Mouse (Mus musculus) cerebellum, adult 18-20 months (tissue): ENCODE measurements around the gene Eno2.
A peak's percentile ranks its signal among the peaks of the same experiment; 100 is the strongest.
"Not testable (repeated sequence)": the region's sequence is repeated elsewhere in the genome, so short reads cannot be mapped to it uniquely, and the experiment has no call there.

Experiments
- DNase-seq, 2 experiments: peaks; one replicate each; pipeline ENCODE4 v3.0.0; 2021

Gene Eno2

DNA sequence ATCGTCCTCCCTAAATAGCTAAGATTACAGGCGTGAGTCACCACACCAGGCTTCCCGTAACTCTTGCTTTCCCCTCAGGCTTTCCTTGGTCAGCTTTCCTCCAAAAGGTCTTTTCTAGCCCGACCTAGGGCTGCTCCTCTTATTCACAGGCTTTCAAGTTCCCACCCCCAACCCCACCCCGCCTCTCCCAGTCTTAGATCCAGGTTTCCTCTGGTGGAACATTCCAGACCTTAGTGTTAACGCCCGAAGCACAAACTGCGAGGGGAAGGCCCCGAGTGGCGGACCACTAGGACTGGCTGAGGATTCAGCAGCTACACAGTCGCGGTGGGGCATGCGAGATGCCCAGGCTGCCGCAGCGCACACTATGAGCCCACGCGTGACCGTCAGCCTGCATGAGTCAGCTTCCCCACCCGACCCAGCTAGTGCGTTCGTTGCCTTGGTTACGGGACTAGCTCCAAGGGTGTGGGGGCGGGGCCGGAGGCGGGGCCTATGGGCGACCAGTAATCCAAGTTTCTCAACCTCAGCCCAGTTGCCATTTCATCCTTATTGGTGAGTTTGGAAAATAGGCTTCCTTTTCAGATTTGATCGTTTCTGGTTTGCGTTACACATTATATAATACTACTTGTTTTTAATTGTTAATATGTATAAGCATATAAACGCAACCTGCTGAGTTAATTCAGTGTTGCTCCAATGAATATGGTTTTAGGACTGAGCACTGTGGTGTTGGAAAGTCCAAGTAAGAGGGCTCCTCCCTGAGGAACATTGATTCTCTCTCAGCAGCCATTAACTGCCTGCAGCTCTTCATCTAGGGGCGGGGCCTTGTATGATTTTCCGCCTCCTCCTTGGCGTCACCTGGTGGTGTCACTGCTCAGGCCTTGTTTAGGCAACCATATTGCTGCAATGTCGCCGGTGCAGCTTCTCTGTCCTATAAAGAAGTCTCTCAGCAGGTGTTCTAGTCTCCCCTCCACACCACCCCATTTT, 36.2 kb upstream of the Eno2 start:
- DNase-seq: peak; percentile 92 to 93

DNA sequence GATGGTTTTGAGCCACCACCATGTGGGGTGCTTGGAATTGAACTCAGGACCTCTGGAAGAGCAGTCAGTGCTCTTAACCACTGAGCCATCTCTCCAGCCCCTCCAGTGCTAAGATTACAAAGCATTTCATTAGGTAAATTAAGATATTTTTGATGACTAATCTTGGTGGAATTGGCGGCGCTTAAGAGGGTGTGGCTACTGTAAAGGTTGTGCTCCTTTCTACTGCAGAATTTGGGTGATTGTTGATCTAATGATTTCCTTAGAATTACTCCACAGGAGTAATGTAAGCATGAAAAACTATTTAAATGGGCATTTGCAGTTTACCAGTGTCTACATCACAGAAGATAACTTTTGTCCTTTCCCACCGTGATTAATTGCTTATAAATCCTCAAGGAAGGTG, 34.9 kb upstream of the Eno2 start:
- DNase-seq: peak in 1 of 2 experiments; percentile 0

GRCm38 (mm10) chr6:124803691-124804090, 34.2 kb upstream of the Eno2 start:
- DNase-seq: not testable (repeated sequence)

GRCm38 (mm10) chr6:124803061-124803460, 33.6 kb upstream of the Eno2 start:
- DNase-seq: peak in 1 of 2 experiments; percentile 0

DNA sequence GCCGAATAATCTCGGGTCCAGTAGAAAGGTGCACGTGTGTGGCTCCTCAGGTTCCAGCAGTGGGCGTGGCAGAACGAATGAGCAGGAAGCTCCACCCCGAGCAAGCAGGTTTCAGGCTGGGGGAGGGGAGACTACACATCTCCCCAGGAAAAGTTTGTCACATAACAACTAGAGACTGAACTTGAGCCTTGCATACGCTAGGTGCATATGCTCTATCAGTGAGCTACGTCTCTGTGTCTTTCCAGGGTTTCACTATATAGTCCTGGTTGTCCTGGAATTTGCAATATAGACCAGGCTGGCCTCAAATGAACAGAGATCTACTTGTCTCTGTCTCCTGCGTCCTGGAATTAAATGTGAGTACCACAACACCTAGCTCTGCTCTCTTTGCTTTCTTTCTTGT, 32.9 kb upstream of the Eno2 start:
- not testable (repeated sequence) for DNase-seq

DNA sequence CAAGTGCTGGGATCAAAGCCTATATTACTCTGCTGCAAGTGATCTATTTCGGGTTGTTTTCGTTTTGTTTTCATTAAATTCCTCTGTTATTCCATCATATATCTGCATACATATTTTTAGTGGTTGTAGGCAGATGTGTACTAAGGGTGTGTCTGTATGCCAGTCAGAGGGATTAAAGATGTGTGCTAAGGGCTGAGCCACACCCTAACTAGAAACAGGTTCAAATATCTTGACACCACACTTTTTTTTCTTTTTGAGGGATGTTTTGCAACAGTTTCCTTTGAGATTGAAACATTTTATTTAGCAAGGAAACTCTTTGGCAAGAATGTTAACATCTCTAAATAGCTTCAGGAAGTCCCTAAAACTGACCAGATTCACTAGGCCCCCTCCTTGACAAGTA, 26.7 kb upstream of the Eno2 start:
- DNase-seq: no peak

- DNase-seq: no peak
Measured at GRCm38 (mm10) chr6:124795781-124796180, 26.3 kb upstream of the Eno2 start.

GRCm38 (mm10) chr6:124791911-124792310, 22.4 kb upstream of the Eno2 start:
- DNase-seq: no peak

GRCm38 (mm10) chr6:124790121-124790520, 20.6 kb upstream of the Eno2 start:
- DNase-seq: no peak

DNA sequence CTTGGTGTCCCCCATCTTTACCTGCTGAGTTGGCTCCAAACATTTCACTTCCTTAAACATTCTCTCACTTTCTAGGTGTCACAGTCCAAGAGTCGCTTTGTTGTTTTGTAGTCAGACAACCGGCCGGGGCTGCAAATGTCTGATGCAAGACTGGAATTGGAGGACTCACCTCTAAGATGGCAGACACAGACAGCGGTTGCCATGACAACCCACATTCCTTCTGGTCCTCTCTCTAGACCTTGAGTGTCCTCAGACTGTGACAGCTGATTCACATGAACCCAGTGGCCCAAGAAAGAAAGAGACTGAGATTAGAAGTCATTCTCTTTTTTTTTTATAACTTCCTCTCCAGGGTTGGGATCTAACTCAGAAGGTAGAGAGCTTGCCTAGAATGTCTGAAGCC, 20.0 kb upstream of the Eno2 start:
- DNase-seq: peak in 1 of 2 experiments; percentile 1

DNA sequence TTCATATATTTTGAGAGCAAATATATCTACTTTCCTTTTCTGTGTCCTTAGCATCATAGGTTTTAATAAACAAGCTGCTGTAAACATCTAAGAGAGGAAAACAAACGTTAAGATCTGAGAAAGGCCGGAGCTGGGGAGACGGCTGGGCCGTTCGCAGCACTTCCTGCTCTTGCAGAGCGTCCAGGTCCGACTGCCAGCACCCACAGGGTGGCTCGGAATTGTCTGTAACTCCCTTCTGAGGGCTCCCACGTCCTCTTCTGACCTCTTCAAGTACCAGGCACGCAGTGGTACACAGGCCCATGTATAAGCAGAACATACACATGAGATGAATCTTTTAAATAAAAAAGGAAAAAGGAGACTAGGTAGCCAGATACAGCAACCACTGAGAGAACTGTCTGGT, 18.2 kb upstream of the Eno2 start:
- peak; percentile 41 to 47 for DNase-seq

- peak; percentile 85 to 89 for DNase-seq
Measured at GRCm38 (mm10) chr6:124786756-124787420, 17.4 kb upstream of the Eno2 start.

DNA sequence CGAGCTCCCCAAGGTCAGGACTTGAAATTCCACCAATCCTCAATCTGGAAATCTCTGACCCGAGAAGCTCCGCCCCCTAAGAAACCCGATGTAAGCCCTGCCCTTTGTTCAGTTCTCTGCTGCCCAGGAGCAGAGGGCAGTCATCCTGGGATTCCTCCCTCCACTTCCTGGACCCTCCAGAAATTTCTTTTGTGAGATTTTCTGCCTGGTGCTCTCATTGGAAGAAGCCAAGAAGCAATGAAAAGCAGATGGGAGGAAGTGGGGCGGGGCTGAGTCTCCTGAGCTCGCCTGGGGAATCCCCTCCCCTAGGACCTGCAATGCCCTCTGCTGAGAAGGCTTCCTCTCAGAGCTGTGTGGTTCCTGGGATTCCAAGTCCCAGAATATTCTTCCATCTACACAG, 13.0 kb upstream of the Eno2 start:
- peak; percentile 6 to 9 for DNase-seq

GRCm38 (mm10) chr6:124780917-124781316, 11.4 kb upstream of the Eno2 start:
- peak in 1 of 2 experiments; percentile 0 for DNase-seq

- no peak for DNase-seq
Measured at GRCm38 (mm10) chr6:124779984-124780416, 10.5 kb upstream of the Eno2 start.

DNA sequence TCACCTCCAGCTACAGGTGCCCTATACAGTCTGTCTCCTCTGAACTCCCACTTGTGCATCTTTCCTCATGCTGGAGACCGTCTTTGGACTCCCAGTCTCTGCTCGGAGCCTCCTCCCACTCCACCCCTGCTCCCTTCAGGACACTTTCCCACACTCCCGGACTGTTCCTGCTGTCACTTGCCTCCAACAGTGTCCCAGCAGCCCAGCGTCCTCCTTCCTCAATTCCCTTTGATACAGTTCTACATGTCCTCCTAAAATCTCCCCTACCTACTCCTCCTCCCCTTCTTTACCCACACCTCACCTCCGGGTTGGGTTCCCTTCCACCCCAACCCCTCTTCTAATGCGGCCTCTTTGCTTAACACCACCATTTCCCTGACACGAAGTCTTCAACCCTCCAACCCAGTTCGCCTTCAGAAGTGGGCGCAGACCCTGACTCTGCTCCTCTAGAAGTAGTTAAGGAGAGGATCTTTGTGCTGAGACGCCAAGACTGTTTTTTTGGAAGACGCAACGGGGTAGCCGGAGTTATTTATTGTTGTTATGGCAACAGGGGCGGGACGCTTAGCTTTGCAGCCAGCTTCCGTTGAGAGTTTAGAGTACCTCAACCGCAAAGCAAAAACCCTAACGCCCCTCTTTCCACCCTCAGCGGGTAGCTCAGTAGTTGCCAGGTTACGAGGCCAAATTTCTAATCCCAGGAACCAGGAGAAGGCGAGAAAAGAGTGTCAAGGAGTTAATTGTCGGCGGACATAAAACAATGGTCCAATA, 9.9 kb upstream of the Eno2 start, which contains the start of gene Lrrc23:
Gene Lrrc23, minus strand, starts transcription at position 506 of the 762 bp plus-strand sequence.
- DNase-seq: peak; percentile 29 to 40

DNA sequence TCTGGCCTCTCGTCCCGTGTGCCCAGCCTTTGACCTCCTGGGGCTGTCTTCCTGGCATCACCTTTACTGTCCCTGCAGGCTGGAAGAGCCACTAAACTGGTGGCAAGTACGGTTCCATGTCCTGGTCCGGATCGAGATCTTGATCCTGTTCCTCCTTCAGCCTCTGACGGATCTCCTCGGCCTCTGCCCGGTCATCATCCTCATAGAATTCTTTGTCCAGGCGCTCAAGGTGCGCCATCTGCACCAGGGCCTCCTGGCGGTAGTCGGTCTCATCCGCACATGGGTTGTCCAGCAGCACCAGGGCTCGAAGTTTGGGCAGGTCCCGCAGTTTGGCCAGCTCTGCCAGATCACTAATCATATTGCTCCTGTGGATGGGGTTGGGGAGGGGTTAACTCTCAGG, 1.0 kb upstream of the Eno2 start:
- peak; percentile 56 to 62 for DNase-seq

GRCm38 (mm10) chr6:124770013-124770412, 540 bp upstream of the Eno2 start:
- peak; percentile 43 to 54 for DNase-seq

GRCm38 (mm10) chr6:124768704-124769044, 799 bp downstream of the Eno2 start:
- DNase-seq: no peak

- peak; percentile 74 to 77 for DNase-seq
Measured at GRCm38 (mm10) chr6:124767920-124768703, 1.4 kb downstream of the Eno2 start.

DNA sequence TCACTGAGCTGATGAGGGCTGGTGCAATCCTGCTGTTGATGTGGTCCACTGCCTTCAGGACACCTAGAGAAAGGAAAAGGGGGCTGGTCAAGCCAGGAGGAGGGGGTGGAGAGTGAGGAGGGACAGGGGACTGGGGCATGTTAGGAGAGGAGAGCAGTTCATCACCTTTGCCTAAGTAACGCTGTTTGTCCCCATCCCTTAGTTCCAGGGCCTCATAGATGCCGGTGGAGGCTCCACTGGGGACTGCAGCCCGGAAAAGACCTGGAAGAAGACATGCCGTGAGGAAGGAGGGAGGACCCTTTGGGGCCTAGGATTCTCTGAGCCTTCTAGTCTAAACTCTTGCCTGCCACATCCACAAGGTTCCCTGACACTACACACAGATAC, 1.9 kb downstream of the Eno2 start:
- no peak for DNase-seq

- no peak for DNase-seq
Measured at GRCm38 (mm10) chr6:124765951-124766350, 3.5 kb downstream of the Eno2 start.
